Mouse (Mus musculus) gastrocnemius, postnatal 4 days (tissue): ENCODE data around the gene Gm21992. TPM values are rescaled to one million over a fixed set of nuclear protein-coding genes. Genes with fewer than 3 reads are reported as not detected.
"Not testable (repeated sequence)": the region's sequence is repeated elsewhere in the genome, so short reads cannot be mapped to it uniquely, and the experiment has no call there.

Source experiments
- DNase-seq, 2 experiments: peaks; one replicate each; pipeline ENCODE4 v3.0.0; 2021 to 2022; ENCODE audit warnings: low spot score in 2 of 2, mixed read lengths in 2 of 2
- total RNA-seq, 2 experiments: library from RNA; stranded (reverse); gene quantifications; 2 replicates each; pipeline ENCODE4 v1.2.3; 2021

Gm21992 gene
- total RNA-seq, 2 experiments from 2014 or later: 15.4 to 22.9 TPM

- DNase-seq: no peak
These were observed 5.9 kb upstream of the Gm21992 start for GRCm38 (mm10) chr19:4817182-4817835.

GRCm38 (mm10) chr19:4813015-4813414, 1.6 kb upstream of the Gm21992 start:
- DNase-seq: no peak

GRCm38 (mm10) chr19:4812334-4812949, 1.0 kb upstream of the Gm21992 start:
- DNase-seq: not testable (repeated sequence)

GRCm38 (mm10) chr19:4811909-4812242, 464 bp upstream of the Gm21992 start:
- no peak for DNase-seq

DNA sequence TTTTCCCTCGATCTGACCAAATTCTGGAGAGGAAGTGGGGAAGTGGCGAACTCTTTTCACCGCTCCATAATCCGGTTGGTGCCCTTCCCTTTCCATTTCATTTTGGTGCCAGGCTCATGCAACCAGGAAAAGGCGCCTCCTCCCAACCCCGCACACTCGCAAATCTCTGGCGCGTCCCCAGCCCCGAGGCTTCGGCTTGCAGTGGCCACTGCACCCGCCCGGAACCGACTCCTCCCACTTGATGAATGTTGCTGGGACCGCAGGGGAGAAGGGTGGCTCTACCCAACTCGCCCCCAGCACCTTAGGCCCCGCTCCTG, 708 bp downstream of the Gm21992 start:
- no peak for DNase-seq

DNA sequence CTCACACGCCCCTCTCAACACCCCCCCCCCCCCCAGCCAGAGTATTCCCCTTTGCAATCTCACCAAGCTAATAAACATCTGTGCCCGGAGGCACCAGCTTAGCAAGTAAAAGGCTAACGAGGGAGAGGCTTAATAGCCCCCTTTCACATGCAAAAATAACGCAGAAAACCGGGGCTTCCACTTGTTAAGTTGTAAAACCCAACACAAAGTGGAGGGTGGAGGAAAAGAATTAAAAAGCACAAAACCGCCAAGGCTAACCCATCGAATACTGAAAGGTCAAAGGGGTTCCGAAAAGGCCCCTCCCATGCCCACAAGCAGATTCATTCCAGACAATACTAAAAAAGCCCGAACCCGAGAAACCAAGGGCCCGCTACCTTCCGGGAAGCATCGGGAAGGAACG, 1.1 kb downstream of the Gm21992 start:
- DNase-seq: no peak

- DNase-seq: no peak
These were observed 8.1 kb downstream of the Gm21992 start for GRCm38 (mm10) chr19:4803283-4803682.

GRCm38 (mm10) chr19:4802691-4803091, 8.7 kb downstream of the Gm21992 start:
- no peak for DNase-seq

DNA sequence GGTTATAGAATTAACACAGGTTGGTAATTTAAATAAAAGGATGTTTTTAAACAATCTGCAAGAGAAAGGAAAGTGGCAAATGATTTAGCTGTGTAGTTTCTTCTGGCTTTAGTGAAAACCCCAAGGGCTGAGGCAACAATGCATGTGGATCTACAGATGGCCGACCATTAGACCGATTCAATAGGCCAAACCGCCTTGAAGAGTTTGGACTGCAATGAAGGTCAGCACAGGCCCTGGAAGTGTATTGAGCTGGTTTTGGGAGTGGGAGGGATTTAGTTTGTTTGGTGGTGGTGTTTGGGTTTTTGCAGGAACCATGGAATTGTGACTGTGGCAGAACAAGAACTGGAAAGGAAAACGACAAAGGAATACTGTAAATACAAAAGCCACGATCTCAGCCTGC, 12.3 kb downstream of the Gm21992 start:
- no peak for DNase-seq

DNA sequence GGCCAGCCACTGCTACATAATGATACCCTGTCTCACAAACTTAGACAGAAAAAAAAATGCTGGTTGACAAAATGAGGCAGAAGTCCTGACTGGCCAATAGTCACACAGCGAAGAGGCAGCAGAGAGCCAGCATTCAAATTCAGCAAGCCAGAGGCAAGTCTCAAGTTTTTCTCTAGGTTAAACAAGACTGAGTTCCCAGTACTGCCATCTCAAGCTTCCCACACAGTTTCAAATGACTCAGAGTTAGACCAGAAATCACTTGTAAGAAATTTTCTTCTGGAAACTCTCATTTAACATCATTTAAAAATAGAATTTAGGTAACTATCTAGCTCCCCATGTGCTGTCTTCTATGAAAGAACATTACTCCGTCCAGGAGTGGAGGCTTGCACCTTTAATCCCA, 13.6 kb downstream of the Gm21992 start:
- no peak for DNase-seq

DNA sequence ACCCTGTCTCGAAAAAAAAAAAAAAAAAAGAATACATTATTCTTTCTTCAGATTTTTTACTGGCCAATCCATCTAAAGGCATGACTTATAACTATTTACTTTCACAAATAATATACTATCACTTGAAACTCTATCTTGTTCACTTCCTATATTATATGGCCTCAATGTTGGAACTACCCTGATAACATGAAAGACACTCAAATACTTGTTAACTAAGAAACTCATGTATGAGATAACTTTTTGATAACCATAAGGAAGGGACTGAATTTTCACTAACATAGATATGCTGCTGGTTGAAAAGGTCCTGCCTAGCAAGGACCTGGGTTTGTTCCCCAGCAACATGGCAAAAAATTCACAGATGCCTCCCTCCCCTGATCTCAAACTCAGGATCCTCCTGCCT, 15.5 kb downstream of the Gm21992 start:
- no peak for DNase-seq

DNA sequence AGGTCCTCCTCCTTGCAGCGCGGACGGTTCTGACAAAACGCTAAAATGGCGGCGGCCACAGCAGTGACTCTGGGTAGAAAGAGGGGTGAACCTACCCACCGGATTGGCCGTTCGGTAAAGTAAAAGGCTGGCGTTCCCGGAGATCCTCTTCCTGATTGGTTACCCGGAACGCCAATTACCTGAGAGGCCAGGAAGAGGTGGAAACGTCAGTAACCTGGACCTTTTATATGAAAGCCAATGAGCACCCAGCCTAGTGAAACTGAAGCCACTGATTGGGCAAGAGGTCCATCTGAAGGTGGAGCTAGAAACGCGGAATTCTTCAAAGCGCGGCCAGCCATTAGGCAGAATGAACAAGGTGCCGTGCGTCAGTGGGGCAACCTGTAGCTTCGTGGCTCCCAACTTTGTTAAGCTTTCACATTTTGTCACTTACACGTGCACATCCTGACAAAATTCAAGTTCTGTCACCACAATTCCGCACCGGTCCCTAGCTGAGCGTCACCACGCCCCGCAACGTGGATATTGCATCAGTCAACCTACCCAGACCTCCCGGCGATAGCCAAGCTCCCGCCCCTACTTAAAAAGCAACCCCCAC, 17.5 kb downstream of the Gm21992 start, which contains the start of gene Rbm4:
Gene Rbm4, minus strand, starts transcription at position 71 of the 592 bp plus-strand sequence.
- peak; percentile 84 to 94 for DNase-seq

GRCm38 (mm10) chr19:4793281-4793830, 18.1 kb downstream of the Gm21992 start:
- DNase-seq: no peak

DNA sequence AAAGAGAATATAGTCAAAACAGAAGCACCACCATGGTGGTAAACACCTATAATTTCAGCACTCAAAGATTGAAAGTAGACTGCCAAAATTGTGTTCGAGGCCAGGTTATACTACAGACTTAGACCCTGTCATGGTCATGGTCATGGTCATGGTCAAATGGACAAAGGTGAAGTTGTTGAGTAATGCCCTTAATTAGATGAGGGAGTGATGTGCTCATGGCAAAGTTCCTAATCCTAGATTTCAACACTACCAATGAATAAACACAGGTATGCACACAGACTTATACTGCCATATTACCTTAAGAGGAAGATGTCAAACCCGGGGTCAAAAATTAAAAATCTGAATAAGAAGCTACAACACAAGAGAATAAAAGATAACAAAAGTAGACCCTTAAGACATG, 25.1 kb downstream of the Gm21992 start:
- no peak for DNase-seq

DNA sequence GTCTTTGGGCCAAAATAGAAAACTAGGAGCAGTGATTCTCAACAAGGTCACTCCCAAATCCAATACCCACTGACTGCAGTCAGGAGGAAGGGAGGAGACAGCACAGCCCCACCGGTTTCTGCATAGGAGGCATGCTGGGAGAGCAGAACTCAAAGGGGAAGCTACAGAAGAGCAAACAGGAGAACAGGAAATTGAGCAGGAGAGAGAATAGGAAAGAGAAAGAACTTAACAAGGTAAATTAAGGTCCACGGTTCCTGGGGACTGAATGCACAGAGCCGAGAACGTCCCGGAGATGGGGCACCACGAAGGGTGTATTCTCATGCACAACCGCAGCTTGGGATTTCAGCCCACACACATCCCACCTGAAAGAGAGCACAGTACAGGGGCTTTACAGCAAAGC, 26.2 kb downstream of the Gm21992 start:
- no peak for DNase-seq

DNA sequence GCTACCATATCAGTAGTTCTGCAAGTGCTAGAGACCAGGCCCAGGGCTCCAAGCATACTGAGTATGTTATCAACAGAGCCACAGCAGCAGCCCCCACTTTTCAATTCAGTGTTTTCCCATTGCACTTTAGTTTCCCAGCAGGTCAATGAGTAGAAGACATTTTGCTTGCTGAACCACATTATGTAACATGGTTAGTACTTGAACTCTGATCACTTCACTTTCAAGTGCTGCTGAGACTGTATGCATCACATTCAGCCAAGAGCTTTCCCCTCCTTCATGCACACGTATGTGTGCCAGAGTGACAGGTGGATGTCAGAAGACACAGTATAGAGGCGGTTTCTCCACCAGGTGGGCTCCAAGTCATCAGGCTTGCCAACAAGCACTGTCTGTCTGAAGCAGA, 28.5 kb downstream of the Gm21992 start:
- no peak for DNase-seq

- DNase-seq: no peak
These were observed 38.6 kb downstream of the Gm21992 start for GRCm38 (mm10) chr19:4772785-4773184.

- no peak for DNase-seq
These were observed 43.8 kb downstream of the Gm21992 start for GRCm38 (mm10) chr19:4767507-4768148.

DNA sequence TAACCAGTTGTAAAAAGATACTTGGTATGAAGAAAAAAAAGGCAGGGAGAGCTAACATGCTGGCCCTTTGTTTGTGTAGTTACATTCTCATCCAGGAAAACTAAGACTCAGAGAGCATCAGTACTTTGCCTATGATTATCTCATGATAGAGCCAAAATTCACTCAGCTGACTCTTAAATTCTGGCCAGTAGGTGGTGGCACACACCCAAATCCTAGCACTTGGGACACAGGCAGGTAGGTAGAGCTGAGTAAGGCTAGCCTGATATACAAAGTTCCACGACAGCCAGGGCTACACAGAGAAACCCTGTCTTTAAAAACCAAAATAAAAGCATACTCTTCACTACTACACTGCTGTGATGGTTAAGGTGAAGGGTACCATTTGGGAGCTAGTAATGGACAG, 48.5 kb downstream of the Gm21992 start:
- no peak for DNase-seq

DNA sequence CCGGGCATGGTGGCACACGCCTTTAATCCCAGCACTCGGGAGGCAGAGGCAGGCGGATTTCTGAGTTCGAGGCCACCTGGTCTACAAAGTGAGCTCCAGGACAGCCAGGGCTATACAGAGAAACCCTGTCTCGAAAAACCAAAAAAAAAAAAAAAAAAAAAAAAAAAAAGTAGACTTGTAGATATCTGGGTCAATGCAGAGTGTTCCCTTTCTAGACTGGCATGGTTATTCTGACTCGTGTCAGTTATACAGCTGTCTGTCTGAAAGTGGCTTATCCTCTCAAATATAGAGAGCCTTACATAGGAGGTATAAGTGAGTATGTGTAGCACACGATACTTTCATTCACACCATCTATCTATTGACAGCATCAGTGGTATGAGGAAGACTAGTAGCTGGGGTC, 50.9 kb downstream of the Gm21992 start:
- DNase-seq: not testable (repeated sequence)

GRCm38 (mm10) chr19:4756921-4757320, 54.5 kb downstream of the Gm21992 start:
- no peak for DNase-seq
